Mouse (Mus musculus) hindbrain, postnatal 0 days (tissue): Measurements from ENCODE around the gene Klhl36. TPM values are rescaled to one million over a fixed set of nuclear protein-coding genes. Genes with fewer than 3 reads are reported as not detected.

Source experiments
- ATAC-seq: fragments of 200-750 bp; cut with Nextera tagmentation; 2 replicates; pipeline ENCODE4 v1.8.0; 2017; ENCODE audit warnings: mild to moderate bottlenecking, moderate TSS enrichment, moderate library complexity
- DNase-seq: peaks from one replicate; pipeline ENCODE4 v3.0.0-alpha.2; 2015; ENCODE audit warnings: low spot score
- H3K27ac ChIP-seq: fragments of 300-500 bp; sonication (generic); 2 replicates; pipeline ENCODE4 v1.5.1; 2014; ENCODE audit warnings: mild to moderate bottlenecking
- H3K27me3 ChIP-seq: fragments of 300-500 bp; sonication (generic); 2 replicates; pipeline ENCODE4 v1.6.1; 2014; ENCODE audit warnings: low read length, mixed read lengths; ENCODE audit not compliant: insufficient read depth
- H3K36me3 ChIP-seq: fragments of 300-500 bp; sonication (generic); 2 replicates; pipeline ENCODE4 v1.6.1; 2014; ENCODE audit warnings: low read length, mixed read lengths; ENCODE audit not compliant: insufficient read depth
- H3K4me1 ChIP-seq: fragments of 300-500 bp; sonication (generic); 2 replicates; pipeline ENCODE4 v1.6.1; 2014; ENCODE audit warnings: antibody characterized with exemption, low read length, mixed read lengths; ENCODE audit not compliant: insufficient read depth
- H3K4me2 ChIP-seq: fragments of 300-500 bp; sonication (generic); 2 replicates; pipeline ENCODE4 v1.6.1; 2014; ENCODE audit warnings: low read depth, mild to moderate bottlenecking, low read length, moderate library complexity, mixed read lengths
- H3K4me3 ChIP-seq: fragments of 300-500 bp; sonication (generic); 2 replicates; pipeline ENCODE4 v1.5.1; 2014; ENCODE audit warnings: low read length
- H3K9ac ChIP-seq: fragments of 300-500 bp; sonication (generic); replicated peaks from 2 replicates; pipeline ENCODE4 v1.6.1; 2014; ENCODE audit warnings: mild to moderate bottlenecking, low read length, moderate library complexity, mixed read lengths
- H3K9me3 ChIP-seq: fragments of 300-500 bp; sonication (generic); 2 replicates; pipeline ENCODE4 v1.6.1; 2016; ENCODE audit warnings: low read length, mixed read lengths
- CTCF ChIP-seq: IDR thresholded peaks from 2 replicates; pipeline ENCODE4 v1.5.1; 2016; ENCODE audit warnings: antibody characterized with exemption, control low read depth, low read depth
- WGBS: fragments of 180-500 bp; shearing (Covaris S2); extraction: QIAGEN DNeasy Blood & Tissue Kit; methylation state at CpG from one replicate; pipeline ENCODE4 v1.1.7; 2014; 5-methylcytosine and 5-hydroxymethylcytosine counted together
- polyA plus RNA-seq: library from polyadenylated mRNA; unstranded; fragments of >200 nt; fragmentation: Nextera tagmentation; extraction: Ambion mirVana; gene quantifications from 2 replicates; pipeline ENCODE4 v1.2.1, GENCODE M21; 2015
- total RNA-seq: library from RNA; depleted of rRNA; stranded (reverse); fragments of >200 nt; gene quantifications from 2 replicates; pipeline ENCODE4 v1.2.3, GENCODE M21; 2014

The Klhl36 gene
- total and polyA plus RNA-seq, 2 experiments from 2014 or later = 22.0 to 37.3 TPM

DNA sequence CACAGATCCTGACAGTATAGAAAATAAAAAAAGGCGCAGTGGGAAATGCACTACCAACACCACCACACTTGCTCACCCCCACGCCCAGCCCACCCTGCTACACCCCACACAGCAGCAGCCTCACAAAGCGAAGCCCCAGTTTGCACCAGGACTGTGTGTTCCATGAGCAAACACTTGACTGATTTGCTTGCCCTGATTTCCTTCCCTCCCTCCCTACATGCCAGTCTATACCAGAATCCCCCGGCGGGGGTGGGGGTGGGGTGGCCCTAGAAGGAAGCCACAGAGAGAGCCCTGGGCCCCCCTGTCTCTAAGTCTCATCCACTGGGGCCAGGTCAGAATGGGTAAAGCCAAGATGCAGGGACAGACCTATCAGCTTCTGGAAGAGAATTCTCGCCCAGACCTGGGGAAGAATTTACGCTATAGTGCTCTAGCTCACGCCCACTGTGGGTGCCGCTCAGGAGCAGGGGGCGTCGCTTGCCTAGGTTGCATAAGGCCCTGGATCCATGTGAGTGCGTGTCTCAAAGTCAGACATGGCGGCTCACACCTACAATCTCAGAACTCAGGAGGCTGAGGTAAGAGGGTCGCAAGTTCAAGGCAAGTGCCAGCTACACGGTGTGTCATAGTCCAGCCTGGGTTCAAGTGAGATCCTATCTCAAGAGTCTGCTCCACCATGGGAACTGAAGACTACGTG, 14.7 kb upstream of the Klhl36 start:
- no peak overlapping the region for H3K9ac ChIP-seq

DNA sequence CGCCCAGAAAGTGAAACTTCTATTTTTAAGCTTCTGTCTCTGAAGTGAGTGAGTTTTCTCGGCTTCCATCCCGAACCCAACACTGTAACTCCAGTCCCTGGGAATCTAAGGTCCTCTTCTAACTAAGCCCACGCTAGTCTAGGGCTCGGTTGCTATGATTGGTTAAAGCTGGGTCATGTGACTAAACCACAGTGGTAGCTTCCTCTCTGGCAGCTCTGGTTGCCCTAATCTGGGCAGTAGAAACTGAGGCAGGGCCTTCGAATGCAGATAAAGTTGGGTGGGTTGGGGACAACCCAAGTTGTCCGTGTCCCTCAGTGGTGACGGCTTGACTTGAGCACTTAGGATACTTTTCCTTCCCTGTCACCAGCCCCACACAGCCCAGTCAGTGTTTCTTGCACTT, 8.5 kb upstream of the Klhl36 start:
- Histone ChIP-seq H3K27me3 (no peaks in the 10 kb centered on the region), H3K4me3 (no peak overlapping the region), H3K9ac (no peak overlapping the region), H3K4me1 (no peaks in the 10 kb centered on the region), H3K27ac (no peak overlapping the region), H3K4me2 (no peak overlapping the region), H3K9me3 (no peaks in the 10 kb centered on the region), H3K36me3 (no peaks in the 10 kb centered on the region)
- ATAC-seq (no peak), DNase-seq (no peak)
- WGBS = 66% methylated on average over 8 of the region's 8 CpGs
- TF ChIP-seq CTCF = no peak

More for the DNA sequence above, 14.7 kb upstream of the Klhl36 start:
- DNase-seq = no peak
- WGBS = 91% methylated on average over 16 of the region's 16 CpGs
- Histone ChIP-seq H3K4me1 (no peaks in the 10 kb centered on the region), H3K4me3 (no peak overlapping the region), H3K27me3 (no peaks in the 10 kb centered on the region), H3K9me3 (no peaks in the 10 kb centered on the region), H3K27ac (no peak overlapping the region), H3K4me2 (no peak overlapping the region), H3K36me3 (no peaks in the 10 kb centered on the region)
- no peak for TF ChIP-seq CTCF
- ATAC-seq = no peak

DNA sequence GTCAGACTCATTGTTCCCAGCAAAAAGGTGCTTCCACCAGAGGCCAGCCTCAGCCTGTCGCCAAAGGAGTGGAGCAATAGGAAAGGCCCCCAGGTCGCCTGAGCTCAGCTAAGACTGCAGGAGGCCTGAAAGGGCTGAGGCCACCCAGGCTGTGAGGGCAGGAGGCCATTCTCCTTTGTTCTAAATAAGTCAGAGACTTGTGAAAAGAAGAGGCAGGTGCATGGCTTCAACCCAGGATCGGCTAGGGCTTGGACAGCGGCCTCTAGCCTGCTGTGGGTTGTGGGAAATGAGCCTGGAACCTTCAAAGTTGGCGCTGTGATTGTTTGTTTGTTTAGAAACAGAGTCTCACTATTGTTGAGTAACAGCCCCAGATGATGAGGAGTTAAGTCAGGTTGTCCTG, 8.0 kb upstream of the Klhl36 start:
- no peaks in the 10 kb centered on the region for H3K36me3 ChIP-seq
- no peak overlapping the region for H3K9ac ChIP-seq
- H3K4me1 ChIP-seq = no peaks in the 10 kb centered on the region
- DNase-seq (no peak), ATAC-seq (peak; percentile 35; the same call in 1 of the 2 replicates)
- no peaks in the 10 kb centered on the region for H3K27me3 ChIP-seq
- no peak overlapping the region for H3K4me3 ChIP-seq
- H3K27ac ChIP-seq = no peak overlapping the region
- no peak for TF ChIP-seq CTCF
- WGBS = 29% methylated on average over 5 of the region's 5 CpGs
- no peaks in the 10 kb centered on the region for H3K9me3 ChIP-seq
- no peak overlapping the region for H3K4me2 ChIP-seq

DNA sequence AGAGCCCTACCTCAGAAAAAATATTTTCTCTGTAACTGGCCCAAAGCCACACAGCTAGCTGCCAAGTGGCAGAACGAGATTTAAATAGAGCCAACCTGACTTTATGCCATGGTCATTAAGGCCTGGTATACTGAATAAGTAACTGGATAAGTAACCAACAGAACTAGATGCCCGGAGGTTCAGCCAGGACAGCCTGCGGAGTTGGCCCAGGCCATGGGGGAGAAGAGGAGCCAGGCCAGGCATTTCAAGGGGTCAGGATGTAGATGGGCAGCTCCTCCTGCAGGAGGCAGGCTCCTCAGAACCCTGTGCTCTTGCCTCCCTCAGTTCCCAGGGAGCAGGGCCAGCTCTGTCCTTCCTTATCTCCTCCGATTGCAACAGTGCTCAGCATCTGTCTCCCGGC, 6.4 kb upstream of the Klhl36 start:
- Histone ChIP-seq H3K4me1 (no peaks in the 10 kb centered on the region), H3K9me3 (no peaks in the 10 kb centered on the region), H3K27ac (no peak overlapping the region), H3K4me2 (no peak overlapping the region), H3K4me3 (no peak overlapping the region), H3K36me3 (no peaks in the 10 kb centered on the region), H3K9ac (no peak overlapping the region), H3K27me3 (no peaks in the 10 kb centered on the region)
- no peak for ATAC-seq
- WGBS = 56% methylated on average over 5 of the region's 5 CpGs
- TF ChIP-seq CTCF = peak; percentile 27
- DNase-seq = no peak

DNA sequence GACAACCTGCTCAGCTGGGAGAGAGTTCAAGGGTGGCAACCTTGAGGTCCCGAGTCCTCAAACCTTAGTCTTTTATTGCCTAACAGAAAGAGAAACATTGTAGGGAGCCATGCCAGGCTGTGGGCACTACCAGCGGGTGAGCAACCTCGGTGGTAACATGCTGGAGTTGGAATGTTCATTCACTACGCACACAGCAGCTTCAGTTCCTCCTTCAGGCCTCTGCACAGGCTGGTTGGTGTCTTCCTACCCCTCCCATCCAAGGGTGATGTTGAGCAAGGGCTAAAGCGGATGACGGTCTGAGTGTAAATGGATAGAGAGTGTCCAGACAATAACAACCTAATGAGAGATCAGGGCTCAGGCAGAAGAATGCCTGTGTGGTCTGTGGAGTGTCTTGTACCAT, 4.3 kb upstream of the Klhl36 start:
- no peaks in the 10 kb centered on the region for H3K27me3 ChIP-seq
- H3K36me3 ChIP-seq = no peaks in the 10 kb centered on the region
- no peak overlapping the region for H3K4me2 ChIP-seq
- H3K9ac ChIP-seq = no peak overlapping the region
- ATAC-seq (no peak), DNase-seq (no peak)
- no peaks in the 10 kb centered on the region for H3K9me3 ChIP-seq
- H3K4me3 ChIP-seq = no peak overlapping the region
- no peak for TF ChIP-seq CTCF
- H3K4me1 ChIP-seq = no peaks in the 10 kb centered on the region
- 77% methylated on average over 6 of the region's 6 CpGs for WGBS
- H3K27ac ChIP-seq = no peak overlapping the region

DNA sequence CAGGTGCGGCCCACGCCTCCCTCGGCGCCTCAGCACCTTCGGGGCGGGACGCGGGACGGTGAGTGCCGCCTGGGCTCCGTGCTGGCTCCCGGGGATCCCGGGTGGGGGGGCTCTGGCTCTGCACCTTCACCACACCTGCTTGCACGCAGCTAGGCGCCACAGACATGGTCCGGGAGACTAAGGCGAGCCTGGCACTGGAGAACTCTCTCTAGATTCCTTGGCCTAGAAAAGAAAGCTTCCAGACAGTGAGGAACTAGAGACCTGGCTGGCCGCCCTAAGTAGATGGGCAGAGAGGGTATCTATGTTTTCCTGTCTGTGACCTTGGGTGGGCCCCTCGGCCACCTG, 296 bp downstream of the Klhl36 start:
- no peak for TF ChIP-seq CTCF
- DNase-seq (peak; percentile 40), ATAC-seq (peak; percentile 61)
- Histone ChIP-seq H3K4me2 (peak overlapping the region; percentile 93), H3K9me3 (no peaks in the 10 kb centered on the region), H3K4me1 (no peaks in the 10 kb centered on the region), H3K9ac (peak overlapping the region; percentile 84), H3K36me3 (no peaks in the 10 kb centered on the region), H3K27me3 (no peaks in the 10 kb centered on the region), H3K4me3 (peak overlapping the region; percentile 88), H3K27ac (peak overlapping the region; percentile 76)
- 0% methylated on average over 19 of the region's 19 CpGs for WGBS

DNA sequence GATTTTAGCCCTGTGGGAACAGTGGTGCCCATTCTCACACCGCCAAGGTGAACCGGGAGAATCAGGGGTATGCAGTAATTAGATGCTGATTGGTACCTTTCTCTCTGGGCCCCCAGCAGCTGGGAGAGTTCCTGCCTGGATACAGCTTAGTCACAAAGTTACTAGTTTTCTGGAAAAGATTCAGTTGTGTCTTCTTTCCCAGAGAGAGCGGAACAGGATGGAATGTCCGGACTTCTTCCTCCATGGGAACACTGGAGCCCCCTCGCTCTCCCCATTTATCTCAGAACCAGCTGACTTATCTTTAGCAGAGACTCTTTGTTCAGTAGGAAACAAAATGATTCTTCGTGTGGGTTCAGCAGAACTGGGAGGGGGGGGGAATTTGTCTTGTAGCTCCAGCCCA, 683 bp downstream of the Klhl36 start:
- WGBS = 9% methylated on average over 6 of the region's 6 CpGs
- H3K4me2 ChIP-seq = peak overlapping the region; percentile 93
- DNase-seq (peak; percentile 36), ATAC-seq (no peak)
- H3K4me1 ChIP-seq = no peaks in the 10 kb centered on the region
- H3K27ac ChIP-seq = peak overlapping the region; percentile 76; the same call in 1 of the 2 replicates
- H3K9me3 ChIP-seq = no peaks in the 10 kb centered on the region
- peak overlapping the region; percentile 88 for H3K4me3 ChIP-seq
- peak overlapping the region; percentile 84 for H3K9ac ChIP-seq
- H3K36me3 ChIP-seq = no peaks in the 10 kb centered on the region
- TF ChIP-seq CTCF = no peak
- H3K27me3 ChIP-seq = no peaks in the 10 kb centered on the region
